ENCODE assay signal across 20 mouse cellular contexts in the genomic region with DNA sequence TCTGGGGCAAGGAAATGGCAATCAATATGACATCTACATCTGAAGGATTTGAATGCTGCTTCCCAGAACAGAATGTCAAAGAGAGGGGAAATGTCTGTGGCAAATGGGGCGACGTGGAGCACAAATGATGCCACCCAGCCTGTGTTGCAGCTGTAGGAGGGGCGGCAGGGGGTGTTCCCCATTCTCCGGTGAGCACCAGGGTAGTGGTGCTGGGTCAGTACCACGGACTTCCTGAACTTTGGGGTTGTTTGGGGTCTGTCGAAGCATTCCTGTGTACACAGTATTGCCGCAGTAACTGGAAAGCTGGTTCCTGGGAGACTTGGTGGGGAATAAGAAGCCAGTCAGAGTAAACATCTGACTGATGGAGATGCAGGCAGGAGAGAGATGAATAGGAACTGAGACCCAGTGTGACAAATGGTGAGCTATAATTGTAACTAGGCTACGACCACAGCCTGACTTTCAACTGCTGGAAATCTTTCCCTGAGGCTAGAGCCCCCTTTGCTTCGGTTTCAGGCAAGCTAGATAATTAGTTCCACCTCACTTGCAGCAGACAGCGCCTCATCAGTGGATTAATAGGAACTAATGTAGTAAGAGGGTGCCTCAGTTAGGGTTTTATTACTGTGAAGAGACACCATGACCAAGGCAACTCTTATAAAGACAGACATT. TPM values are rescaled to one million over a fixed set of nuclear protein-coding genes. Genes with fewer than 3 reads are reported as not detected.
A peak's percentile ranks its signal among the peaks of the same experiment; 100 is the strongest.
DNase-seq lines count a peak whose midpoint lies in the region; ATAC-seq lines count a peak whose summit lies in the region.
"Had no signal": no experiment of that assay in that cellular context is flagged by ENCODE, and none has a peak within 500 bp of the region (broad histone marks: within the 10 kb centered on the region; RNA-seq: fewer than 3 reads in every experiment).

No protein-coding gene starts in this region.

- H3K4me3 ChIP-seq in midbrain, embryonic 14.5 days (replicated peaks; ENCODE audit: low read depth, low read length) = no peak overlapping the region
- no peak overlapping the region for H3K4me3 ChIP-seq in midbrain, embryonic 13.5 days (replicated peaks)
- H3K4me3 ChIP-seq in hindbrain, embryonic 14.5 days (replicated peaks; ENCODE audit: low read length) = no peak overlapping the region
- no peak overlapping the region for H3K4me3 ChIP-seq in neural tube, embryonic 14.5 days (ENCODE audit: low read depth, low read length)
- H3K4me3 ChIP-seq: embryonic facial prominence, embryonic 12.5 days; forebrain, embryonic 12.5 days; heart, embryonic 12.5 days; liver, embryonic 13.5 days had no signal

- peak; percentile 7 for DNase-seq in embryo, embryonic 11 days
- no peak for DNase-seq in embryo, embryonic 10.5 days (ENCODE audit: low spot score)
- peak; percentile 55 for DNase-seq in midbrain, embryonic 14.5 days
- peak; percentile 36 for DNase-seq in hindbrain, embryonic 14.5 days (ENCODE audit: low spot score)
- DNase-seq in kidney, postnatal 36 days = no peak
- DNase-seq in urinary bladder, adult 18-20 months (ENCODE audit: low spot score in 2 of 2) = no peak
- DNase-seq: adrenal gland, postnatal 10 days; cerebellum, adult 9-10 months; heart, adult 18-20 months; heart, postnatal 10 days; kidney, postnatal 25 days; liver, embryonic 13.5 days; lung, adult 2 months; lung, postnatal 14 days had no signal

- 0 out of 2 replicates have a peak, but pooled peaks cover 4% of the 10 kb centered on the region for H3K4me1 ChIP-seq in midbrain, embryonic 14.5 days (ENCODE audit: control insufficient read depth, insufficient read depth, low read length)
- H3K4me1 ChIP-seq in midbrain, embryonic 13.5 days (replicated peaks) = 0 out of 2 replicates have a peak, but pooled peaks cover 3% of the 10 kb centered on the region
- no peaks in the 10 kb centered on the region; the same call in 1 of the 2 replicates for H3K4me1 ChIP-seq in hindbrain, embryonic 14.5 days (replicated peaks; ENCODE audit: control insufficient read depth, insufficient read depth, low read length)
- 0 out of 2 replicates have a peak, but pooled peaks cover 4% of the 10 kb centered on the region for H3K4me1 ChIP-seq in neural tube, embryonic 14.5 days (ENCODE audit: control insufficient read depth, insufficient read depth, low read length)
- H3K4me1 ChIP-seq: embryonic facial prominence, embryonic 12.5 days; heart, embryonic 12.5 days; liver, embryonic 13.5 days had no signal

- H3K27ac ChIP-seq in midbrain, embryonic 14.5 days (replicated peaks; ENCODE audit: low read depth, low read length) = no peak overlapping the region
- no peak overlapping the region for H3K27ac ChIP-seq in midbrain, embryonic 13.5 days
- no peak overlapping the region for H3K27ac ChIP-seq in hindbrain, embryonic 14.5 days
- H3K27ac ChIP-seq in neural tube, embryonic 14.5 days (ENCODE audit: low read depth, low read length) = no peak overlapping the region
- H3K27ac ChIP-seq: embryonic facial prominence, embryonic 12.5 days; forebrain, embryonic 12.5 days; liver, embryonic 13.5 days had no signal

- H3K36me3 ChIP-seq in midbrain, embryonic 14.5 days (ENCODE audit: control insufficient read depth, insufficient read depth, low read length) = no peaks in the 10 kb centered on the region
- H3K36me3 ChIP-seq in midbrain, embryonic 13.5 days = no peaks in the 10 kb centered on the region
- H3K36me3 ChIP-seq in hindbrain, embryonic 14.5 days (replicated peaks; ENCODE audit: control insufficient read depth, insufficient read depth) = no peaks in the 10 kb centered on the region
- H3K36me3 ChIP-seq in neural tube, embryonic 14.5 days (ENCODE audit: control insufficient read depth, insufficient read depth, low read length) = no peaks in the 10 kb centered on the region
- H3K36me3 ChIP-seq: embryonic facial prominence, embryonic 12.5 days; forebrain, embryonic 12.5 days; heart, embryonic 12.5 days; liver, embryonic 13.5 days had no signal

- ATAC-seq in midbrain, embryonic 14.5 days (ENCODE audit: low FRiP score, low TSS enrichment) = no peak
- no peak for ATAC-seq in midbrain, embryonic 13.5 days
- peak; percentile 43; the same call in 1 of the 2 replicates for ATAC-seq in hindbrain, embryonic 14.5 days (ENCODE audit: low FRiP score)
- ATAC-seq in neural tube, embryonic 14.5 days (ENCODE audit: low read depth) = peak; percentile 60; the same call in 1 of the 2 replicates
- ATAC-seq: intestine, postnatal 0 days had no signal

- no peak overlapping the region for H3K9ac ChIP-seq in midbrain, embryonic 14.5 days (replicated peaks; ENCODE audit: low read length)
- no peak overlapping the region for H3K9ac ChIP-seq in midbrain, embryonic 13.5 days (replicated peaks)
- H3K9ac ChIP-seq in hindbrain, embryonic 14.5 days = no peak overlapping the region
- H3K9ac ChIP-seq in neural tube, embryonic 14.5 days (replicated peaks; ENCODE audit: low read depth, low read length) = no peak overlapping the region
- H3K9ac ChIP-seq: embryonic facial prominence, embryonic 12.5 days; forebrain, embryonic 12.5 days; heart, embryonic 12.5 days; liver, embryonic 13.5 days had no signal

- H3K9me3 ChIP-seq in midbrain, embryonic 14.5 days (ENCODE audit: control insufficient read depth, low read length) = no peaks in the 10 kb centered on the region
- no peaks in the 10 kb centered on the region for H3K9me3 ChIP-seq in midbrain, embryonic 13.5 days
- no peaks in the 10 kb centered on the region for H3K9me3 ChIP-seq in hindbrain, embryonic 14.5 days (ENCODE audit: control insufficient read depth, low read length)
- no peaks in the 10 kb centered on the region for H3K9me3 ChIP-seq in neural tube, embryonic 14.5 days (ENCODE audit: control insufficient read depth, low read length)
- H3K9me3 ChIP-seq: embryonic facial prominence, embryonic 12.5 days; forebrain, embryonic 12.5 days; heart, embryonic 12.5 days; liver, embryonic 13.5 days had no signal

- H3K27me3 ChIP-seq in midbrain, embryonic 14.5 days (ENCODE audit: control insufficient read depth, insufficient read depth, low read length) = no peaks in the 10 kb centered on the region
- H3K27me3 ChIP-seq in midbrain, embryonic 13.5 days = no peaks in the 10 kb centered on the region
- no peaks in the 10 kb centered on the region for H3K27me3 ChIP-seq in hindbrain, embryonic 14.5 days (ENCODE audit: control insufficient read depth, insufficient read depth, low read length)
- H3K27me3 ChIP-seq in neural tube, embryonic 14.5 days (ENCODE audit: control insufficient read depth, insufficient read depth, low read length) = no peaks in the 10 kb centered on the region
- H3K27me3 ChIP-seq: embryonic facial prominence, embryonic 12.5 days; forebrain, embryonic 12.5 days; heart, embryonic 12.5 days; liver, embryonic 13.5 days had no signal

- H3K4me2 ChIP-seq in midbrain, embryonic 14.5 days (ENCODE audit: low read length) = no peak overlapping the region
- H3K4me2 ChIP-seq in midbrain, embryonic 13.5 days (replicated peaks) = no peak overlapping the region
- no peak overlapping the region for H3K4me2 ChIP-seq in hindbrain, embryonic 14.5 days (replicated peaks)
- no peak overlapping the region for H3K4me2 ChIP-seq in neural tube, embryonic 14.5 days (ENCODE audit: low read depth, low read length)
- H3K4me2 ChIP-seq: embryonic facial prominence, embryonic 12.5 days; forebrain, embryonic 12.5 days; heart, embryonic 12.5 days; liver, embryonic 13.5 days had no signal

- WGBS in midbrain, embryonic 14.5 days = 58% methylated on average over 10 of the region's 10 CpGs
- WGBS in midbrain, embryonic 13.5 days = 63% methylated on average over 10 of the region's 10 CpGs
- 49% methylated on average over 10 of the region's 10 CpGs for WGBS in hindbrain, embryonic 14.5 days
- WGBS in neural tube, embryonic 14.5 days = 47% methylated on average over 10 of the region's 10 CpGs

RNA-seq across cellular contexts. Expression of gene Tom1l1, which starts 53.9 kb away (rescaled TPM):
- polyA plus RNA-seq in midbrain, embryonic 14.5 days (2014; fragmentation: Nextera tagmentation; extraction: Ambion mirVana) = 13.5 and 16.9 TPM in 2 replicates
- polyA plus RNA-seq in midbrain, embryonic 13.5 days (2015; fragmentation: Nextera tagmentation; extraction: Ambion mirVana) = 12.8 and 13.1 TPM in 2 replicates
- polyA plus RNA-seq in hindbrain, embryonic 14.5 days (2014; fragmentation: Nextera tagmentation; extraction: Ambion mirVana) = 24.6 and 27.1 TPM in 2 replicates
- polyA plus RNA-seq in neural tube, embryonic 14.5 days (2014; fragmentation: Nextera tagmentation; extraction: Ambion mirVana) = 25.5 and 27.0 TPM in 2 replicates

Comparison
In these comparisons a context has a peak if more than half of its experiments do, and no peak if none do; other contexts are left out.
1. DNase-seq: peak in embryo, embryonic 11 days (single experiment), midbrain, embryonic 14.5 days (single experiment) and hindbrain, embryonic 14.5 days (single experiment); none in embryo, embryonic 10.5 days (single experiment), kidney, postnatal 36 days (0 of 2) and urinary bladder, adult 18-20 months (0 of 2).
2. ATAC-seq: peak in hindbrain, embryonic 14.5 days (single experiment) and neural tube, embryonic 14.5 days (single experiment); none in midbrain, embryonic 14.5 days (single experiment) and midbrain, embryonic 13.5 days (single experiment).